Mouse (Mus musculus) frontal cortex, postnatal 14 days (tissue): ENCODE data around the gene 1700016D06Rik.
A peak's percentile ranks its signal among the peaks of the same experiment; 100 is the strongest.

Experiments used
- DNase-seq, 2 experiments: peaks; one replicate each; pipeline ENCODE4 v3.0.0; 2022; ENCODE audit warnings: low spot score in 2 of 2

1700016D06Rik gene

DNA sequence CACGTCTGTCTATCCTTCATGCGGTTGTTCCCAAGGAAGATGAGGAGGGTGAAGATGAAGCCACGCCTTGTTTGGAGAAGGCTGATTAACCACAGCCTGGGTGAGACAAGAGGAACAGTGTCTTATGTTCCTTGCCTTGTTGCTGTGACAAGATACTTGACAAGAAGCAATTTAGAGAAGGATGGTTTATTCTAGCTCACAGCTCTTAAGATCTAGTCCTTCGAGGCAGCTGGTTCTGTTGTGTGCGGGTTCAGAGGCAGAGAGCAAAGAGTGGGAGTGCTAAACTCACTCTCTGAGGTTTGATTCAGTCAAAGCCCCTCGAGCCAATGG, at the start of gene 1700016D06Rik:
1700016D06Rik (minus strand) TSS at position 31 of the 330 bp plus-strand sequence.
- no peak for DNase-seq

GRCm38 (mm10) chr8:11749472-11749871, 48.6 kb upstream of the 1700016D06Rik start:
- no peak for DNase-seq

DNA sequence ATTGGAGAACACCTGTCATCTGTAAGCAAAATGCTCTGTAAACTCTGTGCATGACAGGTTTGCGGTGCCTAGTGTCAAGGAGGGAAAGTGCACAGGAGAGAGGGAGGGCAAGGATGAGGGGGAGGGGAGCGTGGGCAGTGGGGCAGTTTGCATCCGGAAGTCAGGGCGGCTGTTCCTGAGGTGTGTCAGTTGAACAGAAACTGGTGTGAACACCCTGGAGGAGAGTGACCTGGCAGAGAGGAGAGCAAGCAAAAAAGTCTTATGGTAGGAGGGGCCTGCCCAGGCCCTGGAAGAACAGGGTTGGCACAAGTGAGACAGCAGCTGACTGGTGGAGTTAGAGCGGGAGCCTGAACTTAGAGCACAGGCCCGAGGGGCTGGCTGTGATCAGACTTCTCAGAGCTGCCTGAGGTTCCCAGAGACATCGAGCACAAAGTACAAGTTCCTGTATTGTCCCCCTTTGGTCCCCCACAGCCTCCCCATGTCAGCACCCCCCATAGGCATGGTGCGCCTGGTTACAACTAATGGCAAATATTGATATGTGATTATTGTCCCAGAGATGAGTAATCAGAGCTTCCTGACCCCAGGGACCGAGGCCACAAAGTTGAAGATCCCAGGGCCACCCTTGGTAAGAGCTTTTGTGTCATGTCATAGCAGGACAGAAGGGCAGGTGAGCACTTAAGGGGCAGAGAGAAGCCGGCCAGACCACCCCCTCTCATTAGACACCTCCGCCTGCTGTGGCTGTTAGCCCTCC, 46.2 kb upstream of the 1700016D06Rik start:
- DNase-seq, result no peak

- no peak for DNase-seq
Observed at GRCm38 (mm10) chr8:11743580-11743979, 42.7 kb upstream of the 1700016D06Rik start.

- DNase-seq, result no peak
Observed at GRCm38 (mm10) chr8:11740857-11741256, 40.0 kb upstream of the 1700016D06Rik start.

- no peak for DNase-seq
Observed at GRCm38 (mm10) chr8:11739082-11739481, 38.2 kb upstream of the 1700016D06Rik start.

GRCm38 (mm10) chr8:11737096-11737495, 36.2 kb upstream of the 1700016D06Rik start:
- DNase-seq, result no peak

- DNase-seq, result no peak
Observed at GRCm38 (mm10) chr8:11735672-11736235, 34.9 kb upstream of the 1700016D06Rik start.

- DNase-seq, result no peak
Observed at GRCm38 (mm10) chr8:11730271-11730940, 29.5 kb upstream of the 1700016D06Rik start.

- peak; percentile 35 to 40 for DNase-seq
Observed at GRCm38 (mm10) chr8:11728482-11729295, 27.8 kb upstream of the 1700016D06Rik start.

- peak; percentile 63 to 76 for DNase-seq
Observed at GRCm38 (mm10) chr8:11727651-11728481, 27.0 kb upstream of the 1700016D06Rik start, which contains the start of gene Arhgef7. Arhgef7 (plus strand) TSS chr8:11727721.

DNA sequence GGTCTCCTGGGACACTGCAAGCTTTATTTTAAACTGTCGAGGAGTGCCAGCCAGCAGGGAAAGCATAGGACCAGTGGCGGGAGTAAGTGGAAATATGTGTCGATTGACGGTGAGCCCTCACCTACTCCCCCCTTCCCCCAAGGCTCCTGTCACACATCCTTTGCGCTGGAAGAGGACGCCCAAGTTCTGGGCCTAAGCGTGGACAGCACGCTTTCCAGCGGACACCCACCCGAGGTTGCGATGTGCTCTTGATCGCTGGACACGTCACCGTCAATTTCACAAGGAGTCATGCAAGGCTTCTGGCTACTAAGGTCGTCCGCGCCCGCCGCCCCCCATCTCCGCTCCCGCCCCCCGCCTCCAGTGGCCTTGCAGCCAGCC, 26.4 kb upstream of the 1700016D06Rik start:
- no peak for DNase-seq

- DNase-seq, result no peak
Observed at GRCm38 (mm10) chr8:11717194-11717593, 16.3 kb upstream of the 1700016D06Rik start.

DNA sequence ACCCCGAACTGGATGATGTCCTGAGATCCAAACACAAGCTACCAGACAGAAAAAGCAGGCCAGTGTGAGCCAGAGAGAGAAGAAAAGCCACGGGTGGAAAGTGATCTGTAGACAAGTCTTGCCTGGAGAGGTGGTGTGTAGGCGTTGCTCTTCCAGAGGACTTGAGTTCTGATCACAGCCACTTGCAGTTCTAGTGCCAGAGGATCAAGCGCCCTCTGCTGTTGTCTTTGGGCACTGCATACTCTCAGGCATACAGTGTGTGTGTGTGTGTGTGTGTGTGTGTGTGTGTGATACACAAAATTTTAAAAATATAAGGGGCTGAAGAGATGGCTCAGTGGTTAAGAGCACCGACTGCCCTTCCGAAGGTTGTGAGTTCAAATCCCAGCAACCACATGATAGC, 11.4 kb upstream of the 1700016D06Rik start:
- DNase-seq, result no peak

DNA sequence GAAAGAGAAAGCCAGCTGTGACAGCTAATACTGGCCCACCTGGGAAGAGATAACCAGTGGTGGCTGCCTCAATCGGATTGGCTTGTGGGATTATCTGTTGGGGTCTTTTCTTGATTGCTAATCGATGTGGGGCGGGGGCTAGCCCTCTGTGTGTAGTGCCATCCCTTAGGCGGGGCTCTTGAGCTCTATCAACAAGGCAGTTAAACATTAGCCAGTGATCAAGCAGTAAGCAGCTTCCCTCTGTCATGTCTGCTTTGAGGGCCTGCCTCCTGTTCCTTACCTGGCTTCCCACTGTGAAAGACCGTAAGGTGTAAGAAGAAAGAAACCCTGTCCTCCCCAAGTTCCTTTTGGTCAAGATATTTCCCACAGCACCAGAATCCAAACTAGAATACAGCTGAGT, 9.6 kb upstream of the 1700016D06Rik start:
- DNase-seq, result no peak

DNA sequence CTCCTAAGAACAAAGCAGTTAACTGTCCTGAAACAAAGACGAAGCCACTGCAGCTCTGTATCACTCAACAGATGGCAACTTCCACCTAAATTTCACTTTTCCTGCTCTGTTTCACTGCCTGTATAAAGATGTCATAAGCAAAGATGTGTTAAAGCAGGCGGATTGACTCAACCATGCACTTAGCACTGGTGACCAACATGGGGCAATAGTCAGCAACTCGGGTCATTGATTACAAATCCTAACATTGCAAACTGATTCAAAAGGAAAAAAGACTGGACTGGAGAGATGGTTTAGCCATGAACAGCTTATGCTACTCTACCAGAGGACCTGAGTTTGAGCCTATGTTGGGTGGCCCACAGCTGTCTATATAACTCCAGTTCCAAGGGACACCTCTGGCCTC, 8.7 kb upstream of the 1700016D06Rik start:
- no peak for DNase-seq

DNA sequence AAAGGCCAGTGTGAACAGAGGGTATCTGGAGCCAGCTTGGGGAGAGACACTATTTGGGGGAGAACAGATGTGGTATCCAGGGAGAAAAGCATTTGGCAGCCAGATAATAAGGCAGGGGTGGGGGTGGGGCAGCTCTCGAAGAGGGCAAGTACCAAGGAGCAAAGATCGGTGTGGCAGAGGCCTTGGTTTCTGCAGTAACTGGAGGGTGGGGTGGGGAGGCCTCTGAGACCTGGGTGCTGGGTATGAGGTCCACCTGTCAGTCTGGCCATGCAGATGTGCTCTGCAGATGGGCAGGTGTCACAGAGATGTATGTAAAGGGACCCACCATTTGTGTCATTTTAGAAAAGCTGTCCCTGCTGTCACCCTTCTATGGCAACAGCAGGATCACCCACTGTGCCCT, 8.0 kb upstream of the 1700016D06Rik start:
- DNase-seq, result no peak

GRCm38 (mm10) chr8:11707701-11708100, 6.8 kb upstream of the 1700016D06Rik start:
- no peak for DNase-seq

DNA sequence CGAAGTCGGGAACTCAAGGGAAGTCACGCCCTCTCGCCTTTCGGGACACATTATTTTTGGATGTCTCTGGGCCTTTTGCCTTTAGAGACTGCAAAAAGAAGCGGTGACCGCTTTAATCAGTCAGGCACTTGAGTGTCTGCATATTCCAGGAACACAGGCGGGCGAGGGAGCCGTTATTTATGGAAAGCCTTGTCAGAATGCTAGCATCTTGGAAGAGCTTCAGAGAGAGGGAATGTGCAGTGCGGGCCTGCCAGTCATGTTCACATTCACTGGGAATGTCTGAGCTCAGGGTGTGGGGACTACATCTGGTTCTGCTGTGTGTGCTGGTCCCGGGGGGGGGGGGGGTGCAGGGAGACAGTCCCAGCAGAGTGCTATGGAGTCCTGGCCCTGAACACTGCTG, 5.0 kb upstream of the 1700016D06Rik start:
- peak; percentile 34 to 51 for DNase-seq

DNA sequence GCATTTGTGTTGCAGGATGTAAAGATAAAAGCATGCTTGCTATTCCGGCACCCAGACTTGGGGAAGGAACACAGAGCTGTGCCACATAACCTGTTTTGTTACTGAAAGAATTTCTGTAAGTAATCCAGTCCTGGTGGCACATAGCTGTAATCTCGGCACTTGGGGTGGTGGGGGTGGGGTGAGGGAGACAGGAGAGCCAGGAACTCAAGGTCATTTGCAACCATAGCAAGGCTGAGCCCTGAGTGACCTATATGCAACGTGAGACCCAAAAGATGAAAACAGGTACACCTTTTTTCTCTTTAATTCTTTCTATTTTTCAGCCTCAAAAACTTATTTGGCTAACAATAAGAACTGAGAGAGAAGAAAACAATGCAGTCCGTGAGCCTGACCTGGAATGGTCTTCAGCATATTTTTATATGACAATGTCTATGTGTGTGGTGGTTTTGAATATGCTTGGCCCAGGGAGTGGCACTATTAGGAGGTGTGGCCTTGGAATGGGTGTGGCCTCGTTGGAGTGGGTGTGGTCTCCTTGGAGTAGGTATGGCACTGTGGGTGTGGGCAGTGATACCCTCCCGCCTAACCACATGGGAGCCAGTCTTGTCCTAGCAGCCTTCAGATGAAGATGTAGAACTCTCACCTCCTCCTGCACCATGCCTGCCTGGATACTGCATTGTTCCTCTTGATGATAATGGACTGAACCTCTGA, 4.0 kb upstream of the 1700016D06Rik start:
- no peak for DNase-seq

GRCm38 (mm10) chr8:11703789-11704188, 2.9 kb upstream of the 1700016D06Rik start:
- DNase-seq, result no peak
